Mouse (Mus musculus): ENCODE results near the gene Sowahb.
"Not testable (repeated sequence)": the region's sequence is repeated elsewhere in the genome, so short reads cannot be mapped to it uniquely, and the experiment has no call there.

Sowahb gene

GRCm38 (mm10) chr5:93042831-93043687 lies 1.8 kb downstream of the Sowahb start:
- DNase-seq (ENCODE audit: low spot score) = no peak

- DNase-seq (ENCODE audit: low spot score) = no peak
Measured at GRCm38 (mm10) chr5:93042031-93042430, 2.8 kb downstream of the Sowahb start.

GRCm38 (mm10) chr5:93041276-93041675 lies 3.5 kb downstream of the Sowahb start:
- DNase-seq (ENCODE audit: low spot score) = no peak

GRCm38 (mm10) chr5:93040095-93040494 lies 4.7 kb downstream of the Sowahb start:
- DNase-seq (ENCODE audit: low spot score) = no peak

- no peak for DNase-seq (ENCODE audit: low spot score)
Measured at GRCm38 (mm10) chr5:93036254-93036653, 8.6 kb downstream of the Sowahb start.

- DNase-seq (ENCODE audit: low spot score) = no peak
Measured at GRCm38 (mm10) chr5:93035285-93035684, 9.5 kb downstream of the Sowahb start.

GRCm38 (mm10) chr5:93033087-93033870 lies 11.5 kb downstream of the Sowahb start:
- no peak for DNase-seq (ENCODE audit: low spot score)

GRCm38 (mm10) chr5:93032621-93033020 lies 12.2 kb downstream of the Sowahb start:
- no peak for DNase-seq (ENCODE audit: low spot score)

- no peak for DNase-seq (ENCODE audit: low spot score)
Measured at GRCm38 (mm10) chr5:93030869-93031268, 14.0 kb downstream of the Sowahb start.

- DNase-seq (ENCODE audit: low spot score) = no peak
Measured at GRCm38 (mm10) chr5:93030411-93030810, 14.4 kb downstream of the Sowahb start.

GRCm38 (mm10) chr5:93027120-93027675 lies 17.6 kb downstream of the Sowahb start:
- DNase-seq (ENCODE audit: low spot score) = no peak

- DNase-seq (ENCODE audit: low spot score) = no peak
Measured at GRCm38 (mm10) chr5:93026437-93027119, 18.2 kb downstream of the Sowahb start.

- no peak for DNase-seq (ENCODE audit: low spot score)
Measured at GRCm38 (mm10) chr5:93024754-93025280, 20.0 kb downstream of the Sowahb start.

GRCm38 (mm10) chr5:93022126-93022797 lies 22.6 kb downstream of the Sowahb start:
- no peak for DNase-seq (ENCODE audit: low spot score)

GRCm38 (mm10) chr5:93020024-93020666 lies 24.7 kb downstream of the Sowahb start:
- no peak for DNase-seq (ENCODE audit: low spot score)

- DNase-seq (ENCODE audit: low spot score) = not testable (repeated sequence)
Measured at GRCm38 (mm10) chr5:93019207-93019606, 25.6 kb downstream of the Sowahb start.

- no peak for DNase-seq (ENCODE audit: low spot score)
Measured at GRCm38 (mm10) chr5:93017678-93018077, 27.1 kb downstream of the Sowahb start.

- no peak for DNase-seq (ENCODE audit: low spot score)
Measured at GRCm38 (mm10) chr5:93008256-93008655, 36.6 kb downstream of the Sowahb start.

GRCm38 (mm10) chr5:93005815-93006341 lies 38.9 kb downstream of the Sowahb start:
- DNase-seq (ENCODE audit: low spot score) = peak; percentile 67

GRCm38 (mm10) chr5:93005229-93005814 lies 39.5 kb downstream of the Sowahb start:
- peak; percentile 27 for DNase-seq (ENCODE audit: low spot score)
